Mouse (Mus musculus): ENCODE data around the gene Hipk3.

DNA sequence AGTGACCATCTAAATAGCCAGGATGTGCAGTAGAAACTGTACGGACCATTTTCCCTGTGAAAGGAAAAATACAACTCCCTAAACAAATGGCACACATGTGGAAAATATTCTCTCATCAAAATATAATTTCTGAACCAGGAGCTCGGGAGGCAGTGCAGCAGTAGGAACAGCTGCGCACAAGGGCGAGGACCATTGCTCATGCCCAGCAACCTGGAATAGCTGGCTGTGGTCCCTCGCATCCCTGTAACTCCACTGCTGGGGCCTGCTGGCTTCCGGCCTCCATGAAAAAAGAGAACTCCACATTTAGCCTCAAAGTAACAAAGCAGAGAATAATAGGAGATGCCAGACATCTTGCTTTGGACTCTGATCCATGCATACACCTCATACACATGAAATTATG lies 22.2 kb downstream of the Hipk3 start:
- TF ChIP-seq CTCF (IDR thresholded peaks at IDR 0.05; ENCODE audit: low read depth) (no peak), EP300 (optimal IDR thresholded peaks at IDR 0.05) (no peak)
